Mouse (Mus musculus): ENCODE results near the gene Gm7361. TPM values are rescaled to one million over a fixed set of nuclear protein-coding genes. Genes with fewer than 3 reads are reported as not detected.
"Not testable (repeated sequence)": the region's sequence is repeated elsewhere in the genome, so short reads cannot be mapped to it uniquely, and the experiment has no call there.

The Gm7361 gene
- polyA plus RNA-seq (2015; fragmentation: Nextera tagmentation; extraction: Ambion mirVana) = not detected in 2 replicates

- H3K9ac ChIP-seq (ENCODE audit: low read depth, low read length); H3K4me3 ChIP-seq (replicated peaks; ENCODE audit: low read depth, low read length); H3K36me3 ChIP-seq (ENCODE audit: insufficient read depth, low read length); DNase-seq (ENCODE audit: low spot score); H3K9me3 ChIP-seq (replicated peaks; ENCODE audit: low read length); H3K27me3 ChIP-seq (ENCODE audit: insufficient read depth, low read length); H3K27ac ChIP-seq; H3K4me1 ChIP-seq (replicated peaks; ENCODE audit: insufficient read depth, low read length); ATAC-seq (replicated peaks; ENCODE audit: low FRiP score, low read depth); H3K4me2 ChIP-seq (ENCODE audit: low read length): not testable (repeated sequence)
- WGBS = 88% methylated on average over 3 of the region's 3 CpGs
Observed at GRCm38 (mm10) chr5:26257391-26257790, at the start of gene Gm7361. Gene Gm7361, plus strand, starts transcription at chr5:26257691.

- no peak overlapping the region for H3K27ac ChIP-seq
- DNase-seq (ENCODE audit: low spot score) = no peak
- WGBS = 83% methylated on average over 4 of the region's 4 CpGs
- H3K9me3 ChIP-seq (replicated peaks; ENCODE audit: low read length) = no peaks in the 10 kb centered on the region
- ATAC-seq (replicated peaks; ENCODE audit: low FRiP score, low read depth) = no peak
- TF ChIP-seq CTCF (IDR thresholded peaks at IDR 0.05; ENCODE audit: low read depth) = no peak
- H3K9ac ChIP-seq (ENCODE audit: low read depth, low read length) = no peak overlapping the region
- no peak overlapping the region for H3K4me2 ChIP-seq (ENCODE audit: low read length)
- H3K4me3 ChIP-seq (replicated peaks; ENCODE audit: low read depth, low read length) = no peak overlapping the region
- H3K36me3 ChIP-seq (ENCODE audit: insufficient read depth, low read length) = no peaks in the 10 kb centered on the region
- H3K4me1 ChIP-seq (replicated peaks; ENCODE audit: insufficient read depth, low read length) = no peaks in the 10 kb centered on the region
- H3K27me3 ChIP-seq (ENCODE audit: insufficient read depth, low read length) = no peaks in the 10 kb centered on the region
Observed at GRCm38 (mm10) chr5:26211030-26211429, 46.5 kb upstream of the Gm7361 start.

- no peak overlapping the region for H3K4me3 ChIP-seq (replicated peaks; ENCODE audit: low read depth, low read length)
- H3K4me1 ChIP-seq (replicated peaks; ENCODE audit: insufficient read depth, low read length) = no peaks in the 10 kb centered on the region
- no peak overlapping the region for H3K9ac ChIP-seq (ENCODE audit: low read depth, low read length)
- no peak overlapping the region for H3K27ac ChIP-seq
- no peaks in the 10 kb centered on the region for H3K9me3 ChIP-seq (replicated peaks; ENCODE audit: low read length)
- DNase-seq (ENCODE audit: low spot score) (no peak), ATAC-seq (replicated peaks; ENCODE audit: low FRiP score, low read depth) (no peak)
- TF ChIP-seq CTCF (IDR thresholded peaks at IDR 0.05; ENCODE audit: low read depth) = no peak
- no peaks in the 10 kb centered on the region for H3K27me3 ChIP-seq (ENCODE audit: insufficient read depth, low read length)
- no peaks in the 10 kb centered on the region for H3K36me3 ChIP-seq (ENCODE audit: insufficient read depth, low read length)
- 66% methylated on average over 1 of the region's 1 CpGs for WGBS
- H3K4me2 ChIP-seq (ENCODE audit: low read length) = no peak overlapping the region
Observed at GRCm38 (mm10) chr5:26222076-26222475, 35.4 kb upstream of the Gm7361 start.

- H3K9me3 ChIP-seq (replicated peaks; ENCODE audit: low read length); H3K9ac ChIP-seq (ENCODE audit: low read depth, low read length); H3K27ac ChIP-seq; H3K36me3 ChIP-seq (ENCODE audit: insufficient read depth, low read length); ATAC-seq (replicated peaks; ENCODE audit: low FRiP score, low read depth); DNase-seq (ENCODE audit: low spot score); H3K4me2 ChIP-seq (ENCODE audit: low read length); H3K4me3 ChIP-seq (replicated peaks; ENCODE audit: low read depth, low read length); H3K27me3 ChIP-seq (ENCODE audit: insufficient read depth, low read length); H3K4me1 ChIP-seq (replicated peaks; ENCODE audit: insufficient read depth, low read length): not testable (repeated sequence)
- WGBS = 83% methylated on average over 3 of the region's 3 CpGs
Observed at GRCm38 (mm10) chr5:26266656-26267055, 9.2 kb downstream of the Gm7361 start.

- Histone ChIP-seq H3K36me3 (ENCODE audit: insufficient read depth, low read length) (no peaks in the 10 kb centered on the region), H3K9ac (ENCODE audit: low read depth, low read length) (no peak overlapping the region), H3K4me2 (ENCODE audit: low read length) (no peak overlapping the region), H3K9me3 (replicated peaks; ENCODE audit: low read length) (no peaks in the 10 kb centered on the region), H3K27me3 (ENCODE audit: insufficient read depth, low read length) (no peaks in the 10 kb centered on the region), H3K4me1 (replicated peaks; ENCODE audit: insufficient read depth, low read length) (no peaks in the 10 kb centered on the region), H3K27ac (no peak overlapping the region), H3K4me3 (replicated peaks; ENCODE audit: low read depth, low read length) (no peak overlapping the region)
- no peak for TF ChIP-seq CTCF (IDR thresholded peaks at IDR 0.05; ENCODE audit: low read depth)
- DNase-seq (ENCODE audit: low spot score) (no peak), ATAC-seq (replicated peaks; ENCODE audit: low FRiP score, low read depth) (no peak)
- 77% methylated on average over 5 of the region's 5 CpGs for WGBS
Observed at GRCm38 (mm10) chr5:26280361-26280760, 22.9 kb downstream of the Gm7361 start.

GRCm38 (mm10) chr5:26281717-26282116 lies 24.2 kb downstream of the Gm7361 start:
- Histone ChIP-seq H3K27ac (no peak overlapping the region), H3K9me3 (replicated peaks; ENCODE audit: low read length) (no peaks in the 10 kb centered on the region), H3K36me3 (ENCODE audit: insufficient read depth, low read length) (no peaks in the 10 kb centered on the region), H3K4me3 (replicated peaks; ENCODE audit: low read depth, low read length) (no peak overlapping the region), H3K9ac (ENCODE audit: low read depth, low read length) (no peak overlapping the region), H3K4me1 (replicated peaks; ENCODE audit: insufficient read depth, low read length) (no peaks in the 10 kb centered on the region), H3K27me3 (ENCODE audit: insufficient read depth, low read length) (no peaks in the 10 kb centered on the region), H3K4me2 (ENCODE audit: low read length) (no peak overlapping the region)
- WGBS = 77% methylated on average over 1 of the region's 1 CpGs
- no peak for ATAC-seq (replicated peaks; ENCODE audit: low FRiP score, low read depth)
- DNase-seq (ENCODE audit: low spot score) = no peak
- TF ChIP-seq CTCF (IDR thresholded peaks at IDR 0.05; ENCODE audit: low read depth) = no peak

GRCm38 (mm10) chr5:26282282-26282681 lies 24.8 kb downstream of the Gm7361 start:
- Histone ChIP-seq H3K27ac (no peak overlapping the region), H3K27me3 (ENCODE audit: insufficient read depth, low read length) (no peaks in the 10 kb centered on the region), H3K9me3 (replicated peaks; ENCODE audit: low read length) (no peaks in the 10 kb centered on the region), H3K9ac (ENCODE audit: low read depth, low read length) (no peak overlapping the region), H3K4me2 (ENCODE audit: low read length) (no peak overlapping the region), H3K4me3 (replicated peaks; ENCODE audit: low read depth, low read length) (no peak overlapping the region), H3K36me3 (ENCODE audit: insufficient read depth, low read length) (no peaks in the 10 kb centered on the region), H3K4me1 (replicated peaks; ENCODE audit: insufficient read depth, low read length) (no peaks in the 10 kb centered on the region)
- 6% methylated on average over 4 of the region's 4 CpGs for WGBS
- 0 out of 2 replicates have a peak, but pooled peaks have one; percentile 33 for ATAC-seq (replicated peaks; ENCODE audit: low FRiP score, low read depth)
- peak; percentile 81 for DNase-seq (ENCODE audit: low spot score)
- peak; percentile 92 for TF ChIP-seq CTCF (IDR thresholded peaks at IDR 0.05; ENCODE audit: low read depth)

Measured in kidney, postnatal 0 days (tissue).